Mouse (Mus musculus) liver, embryonic 18 days (tissue): ENCODE results near the gene Ahdc1. TPM values are rescaled to one million over a fixed set of nuclear protein-coding genes. Genes with fewer than 3 reads are reported as not detected.

ENCODE experiments used
- polyA plus RNA-seq: library from polyadenylated mRNA; depleted of rRNA; stranded (reverse); fragments of >200 nt; gene quantifications from 2 replicates; pipeline ENCODE4 v1.2.3, GENCODE M21; 2012; rRNA removed

The Ahdc1 gene
- 0.90 and 1.4 TPM in 2 replicates for polyA plus RNA-seq

DNA sequence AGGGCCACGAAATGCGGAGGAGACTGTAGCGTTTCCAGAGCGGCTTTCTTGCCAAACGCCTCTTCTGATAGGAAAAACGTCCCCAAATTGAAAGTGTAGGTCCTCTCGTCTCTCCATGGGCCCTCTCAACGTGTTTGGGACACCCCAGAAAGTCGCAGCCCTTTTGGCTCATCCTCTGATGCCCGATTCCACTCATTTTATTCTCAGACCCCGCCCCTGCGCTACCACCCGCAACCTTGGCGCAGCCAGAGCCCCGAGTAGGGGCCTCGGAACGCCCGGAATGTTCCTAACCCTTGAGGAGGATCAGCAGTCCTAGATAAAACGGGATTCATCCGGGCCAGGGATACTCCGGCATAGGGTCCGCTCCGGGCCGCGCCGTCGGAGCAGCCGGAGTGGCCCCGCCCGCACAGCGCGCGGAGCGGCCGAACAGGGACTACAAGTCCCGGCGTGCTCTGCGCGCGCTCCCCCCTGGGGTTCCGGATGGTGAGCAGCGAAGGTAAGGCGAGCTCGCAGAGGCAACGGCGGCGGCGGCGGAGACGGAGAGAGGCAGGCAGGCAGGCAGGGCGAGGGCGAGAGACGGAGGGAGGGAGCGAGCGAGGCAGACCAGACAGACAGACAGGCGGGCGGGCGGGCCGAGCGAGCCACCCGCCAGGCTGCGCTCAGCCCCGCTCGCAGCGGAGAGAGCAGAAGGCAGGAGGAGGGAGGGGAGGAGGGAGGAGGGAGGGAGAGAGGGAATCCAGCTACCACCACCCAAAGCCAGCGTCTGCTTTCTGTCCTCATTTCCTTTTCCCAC lies at the start of gene Ahdc1:
Ahdc1 (plus strand) TSS at position 233 of the 793 bp plus-strand sequence.

DNA sequence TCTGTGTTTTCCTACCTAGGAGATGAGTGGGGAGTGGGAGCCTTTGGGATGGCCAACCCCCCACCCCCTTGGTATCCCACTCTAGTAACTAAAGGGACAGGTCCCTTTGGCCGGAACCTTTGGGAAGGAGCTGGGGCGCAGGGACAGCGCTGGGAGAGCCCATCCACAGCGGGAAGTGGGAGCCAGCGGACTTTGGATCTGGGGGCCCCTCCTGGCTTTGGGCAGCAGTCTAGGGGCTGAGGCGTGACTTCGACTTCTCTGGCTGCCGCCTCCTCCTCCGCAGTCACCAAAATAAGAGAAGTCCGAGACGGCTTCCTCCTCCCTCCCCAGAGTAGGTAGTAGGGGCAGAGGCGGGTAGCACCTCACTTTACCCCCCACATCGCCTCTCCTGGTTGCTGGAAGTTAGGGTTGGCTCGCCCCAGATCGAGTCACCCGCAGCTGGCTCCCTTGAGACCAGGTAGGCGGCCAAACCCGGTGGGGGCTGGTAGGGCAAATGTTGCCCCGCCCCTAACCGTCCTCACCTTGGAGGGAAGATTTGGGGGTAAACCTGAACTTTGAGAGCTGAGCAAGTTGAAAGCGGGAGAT lies 37.2 kb upstream of the Ahdc1 start, which contains the start of gene Fgr:
Fgr (plus strand) TSS at position 282 of the 585 bp plus-strand sequence.

Other genes with a start within 250 kb of the Ahdc1 start
- 25.0 and 28.8 TPM in 2 replicates for gene Rpa2, start 242.9 kb upstream of the Ahdc1 start, polyA plus RNA-seq
- 5.6 and 5.8 TPM in 2 replicates for gene Themis2, start 214.9 kb upstream of the Ahdc1 start, polyA plus RNA-seq
- 21.7 and 24.6 TPM in 2 replicates for gene Ppp1r8, start 168.1 kb upstream of the Ahdc1 start, polyA plus RNA-seq
- 14.2 and 15.3 TPM in 2 replicates for gene Stx12, start 126.8 kb upstream of the Ahdc1 start, polyA plus RNA-seq
- 6.8 and 7.0 TPM in 2 replicates for gene Fam76a, start 88.7 kb upstream of the Ahdc1 start, polyA plus RNA-seq
- gene Fgr, start 37.2 kb upstream of the Ahdc1 start, polyA plus RNA-seq = 4.5 and 5.6 TPM in 2 replicates
- 10.2 and 12.4 TPM in 2 replicates for gene Wasf2, start 119.2 kb downstream of the Ahdc1 start, polyA plus RNA-seq
- 0.45 and 0.65 TPM in 2 replicates for gene Cd164l2, start 200.9 kb downstream of the Ahdc1 start, polyA plus RNA-seq
- gene Gpr3, start 201.3 kb downstream of the Ahdc1 start, polyA plus RNA-seq = not detected in 2 replicates
- gene Map3k6, start 229.6 kb downstream of the Ahdc1 start, polyA plus RNA-seq = 4.5 and 9.6 TPM in 2 replicates